Mouse (Mus musculus): ENCODE measurements around the gene Pttg1ip. TPM values are rescaled to one million over a fixed set of nuclear protein-coding genes. Genes with fewer than 3 reads are reported as not detected.
A peak's percentile ranks its signal among the peaks of the same experiment; 100 is the strongest.

The Pttg1ip gene
- polyA plus RNA-seq, 1 experiment from 2014 or later = 64.6 TPM

GRCm38 (mm10) chr10:77573162-77573561 lies 8.4 kb upstream of the Pttg1ip start:
- H3K4me2 ChIP-seq = no peak overlapping the region
- no peaks in the 10 kb centered on the region for H3K9me3 ChIP-seq
- H3K27ac ChIP-seq = no peak overlapping the region
- WGBS = 88% methylated on average over 1 of the region's 1 CpGs
- H3K9ac ChIP-seq = no peak overlapping the region
- H3K4me3 ChIP-seq (replicated peaks) = no peak overlapping the region
- no peaks in the 10 kb centered on the region for H3K36me3 ChIP-seq (replicated peaks)
- no peak for ATAC-seq (ENCODE audit: low FRiP score)
- H3K4me1 ChIP-seq = peaks cover 7% of the 10 kb centered on the region
- H3K27me3 ChIP-seq = no peaks in the 10 kb centered on the region

GRCm38 (mm10) chr10:77580027-77580920 lies 1.2 kb upstream of the Pttg1ip start:
- H3K4me3 ChIP-seq (replicated peaks) = no peak overlapping the region
- H3K36me3 ChIP-seq (replicated peaks) = no peaks in the 10 kb centered on the region; the same call in 1 of the 2 replicates
- 73% methylated on average over 10 of the region's 10 CpGs for WGBS
- peaks cover 24% of the 10 kb centered on the region for H3K4me1 ChIP-seq
- H3K27me3 ChIP-seq = 0 out of 2 replicates have a peak, but pooled peaks cover 7% of the 10 kb centered on the region
- H3K9ac ChIP-seq = no peak overlapping the region
- H3K27ac ChIP-seq = no peak overlapping the region
- no peak for ATAC-seq (ENCODE audit: low FRiP score)
- H3K4me2 ChIP-seq = no peak overlapping the region
- H3K9me3 ChIP-seq = no peaks in the 10 kb centered on the region

DNA sequence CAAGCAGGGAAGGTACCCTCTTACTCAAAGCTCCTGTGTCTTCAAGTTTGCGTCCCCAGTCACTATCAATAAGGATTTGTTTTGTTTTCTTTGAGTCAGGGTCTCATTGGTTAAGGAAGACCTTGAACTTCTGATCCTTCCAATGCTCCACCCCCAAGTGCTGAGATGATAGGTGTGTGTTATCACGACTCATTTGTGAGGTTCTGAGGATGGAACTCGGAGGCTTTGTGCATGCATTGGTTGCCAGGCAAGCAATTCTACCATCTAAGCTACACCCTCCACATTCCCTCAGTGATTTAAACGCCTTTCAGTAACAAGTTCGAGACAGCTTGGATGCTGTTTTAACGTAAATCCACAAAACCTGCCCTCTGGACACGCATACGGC lies 505 bp upstream of the Pttg1ip start:
- H3K9me3 ChIP-seq = no peaks in the 10 kb centered on the region
- H3K4me2 ChIP-seq = peak overlapping the region; percentile 85
- H3K9ac ChIP-seq = peak overlapping the region; percentile 59
- ATAC-seq (ENCODE audit: low FRiP score) = peak; percentile 18; the same call in 1 of the 2 replicates
- WGBS = 9% methylated on average over 8 of the region's 8 CpGs
- peaks cover 24% of the 10 kb centered on the region for H3K4me1 ChIP-seq
- H3K4me3 ChIP-seq (replicated peaks) = peak overlapping the region; percentile 83
- 0 out of 2 replicates have a peak, but pooled peaks cover 7% of the 10 kb centered on the region for H3K27me3 ChIP-seq
- H3K27ac ChIP-seq = peak overlapping the region; percentile 74
- H3K36me3 ChIP-seq (replicated peaks) = no peaks in the 10 kb centered on the region; the same call in 1 of the 2 replicates

DNA sequence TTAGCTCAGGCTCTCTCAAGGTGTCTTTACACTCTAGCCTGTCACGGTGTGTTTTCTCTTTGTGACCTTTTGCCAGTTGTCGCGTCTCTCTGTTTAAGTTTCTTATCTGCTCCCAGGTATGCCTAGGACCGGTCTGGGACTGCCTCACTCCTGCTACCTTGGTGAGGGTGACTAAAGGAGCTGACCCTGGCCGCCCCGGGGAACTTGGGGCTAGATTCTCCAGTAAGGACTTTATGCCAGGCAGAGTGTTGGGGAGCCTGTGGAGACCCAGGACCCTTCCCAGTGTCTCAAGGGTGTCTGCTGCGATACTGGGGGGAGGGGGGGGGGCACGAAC lies 732 bp downstream of the Pttg1ip start:
- peaks cover 24% of the 10 kb centered on the region for H3K4me1 ChIP-seq
- H3K27ac ChIP-seq = peak overlapping the region; percentile 77; the same call in 1 of the 2 replicates
- H3K27me3 ChIP-seq = 0 out of 2 replicates have a peak, but pooled peaks cover 7% of the 10 kb centered on the region
- ATAC-seq (ENCODE audit: low FRiP score) = no peak; the same call in 1 of the 2 replicates
- peaks cover 5% of the 10 kb centered on the region for H3K36me3 ChIP-seq (replicated peaks)
- peak overlapping the region; percentile 87 for H3K9ac ChIP-seq
- H3K9me3 ChIP-seq = no peaks in the 10 kb centered on the region
- peak overlapping the region; percentile 85 for H3K4me2 ChIP-seq
- peak overlapping the region; percentile 83 for H3K4me3 ChIP-seq (replicated peaks)
- 9% methylated on average over 8 of the region's 8 CpGs for WGBS

GRCm38 (mm10) chr10:77583795-77584422 lies 2.4 kb downstream of the Pttg1ip start:
- H3K4me3 ChIP-seq (replicated peaks) = no peak overlapping the region
- H3K4me2 ChIP-seq = no peak overlapping the region
- ATAC-seq (ENCODE audit: low FRiP score) = no peak
- H3K4me1 ChIP-seq = peaks cover 30% of the 10 kb centered on the region
- 0 out of 2 replicates have a peak, but pooled peaks cover 6% of the 10 kb centered on the region for H3K27me3 ChIP-seq
- peaks cover 18% of the 10 kb centered on the region for H3K36me3 ChIP-seq (replicated peaks)
- 77% methylated on average over 10 of the region's 10 CpGs for WGBS
- no peak overlapping the region; the same call in 1 of the 2 replicates for H3K9ac ChIP-seq
- H3K27ac ChIP-seq = 0 out of 2 replicates have a peak overlapping the region, but pooled peaks have one; percentile 31
- H3K9me3 ChIP-seq = no peaks in the 10 kb centered on the region

GRCm38 (mm10) chr10:77586637-77587036 lies 5.1 kb downstream of the Pttg1ip start:
- no peak overlapping the region for H3K4me2 ChIP-seq
- 91% methylated on average over 3 of the region's 3 CpGs for WGBS
- no peak overlapping the region for H3K9ac ChIP-seq
- no peaks in the 10 kb centered on the region for H3K9me3 ChIP-seq
- no peak overlapping the region for H3K4me3 ChIP-seq (replicated peaks)
- H3K36me3 ChIP-seq (replicated peaks) = peaks cover 37% of the 10 kb centered on the region
- peaks cover 33% of the 10 kb centered on the region for H3K4me1 ChIP-seq
- no peak overlapping the region for H3K27ac ChIP-seq
- H3K27me3 ChIP-seq = no peaks in the 10 kb centered on the region
- ATAC-seq (ENCODE audit: low FRiP score) = no peak

- H3K27ac ChIP-seq = no peak overlapping the region
- peaks cover 41% of the 10 kb centered on the region for H3K36me3 ChIP-seq (replicated peaks)
- WGBS = 95% methylated on average over 6 of the region's 6 CpGs
- peaks cover 30% of the 10 kb centered on the region for H3K4me1 ChIP-seq
- no peak for ATAC-seq (ENCODE audit: low FRiP score)
- H3K9me3 ChIP-seq = no peaks in the 10 kb centered on the region
- no peaks in the 10 kb centered on the region for H3K27me3 ChIP-seq
- no peak overlapping the region for H3K4me3 ChIP-seq (replicated peaks)
- H3K4me2 ChIP-seq = no peak overlapping the region
- no peak overlapping the region for H3K9ac ChIP-seq
These were observed 5.7 kb downstream of the Pttg1ip start for GRCm38 (mm10) chr10:77587091-77587775.

DNA sequence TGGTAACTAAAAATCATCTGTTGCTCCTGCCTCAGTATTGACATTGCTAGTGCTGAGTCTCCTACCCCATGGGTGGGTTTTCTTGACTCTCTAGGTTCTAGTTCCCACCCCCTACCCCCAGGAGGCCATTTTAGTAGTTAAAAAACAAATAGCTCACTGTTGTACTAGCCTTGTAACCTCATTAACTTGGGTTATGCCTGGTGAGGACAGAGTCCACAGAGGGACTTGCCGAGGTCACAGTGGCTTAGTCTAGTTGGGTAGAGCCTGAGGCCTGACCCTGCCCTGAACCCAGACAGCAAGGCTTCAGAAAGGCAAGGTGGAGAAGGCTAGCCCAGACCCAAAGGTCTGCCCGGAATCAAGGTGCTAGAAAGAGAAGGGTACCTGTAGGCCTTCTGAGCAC lies 6.5 kb downstream of the Pttg1ip start:
- Histone ChIP-seq H3K4me2 (no peak overlapping the region), H3K27me3 (no peaks in the 10 kb centered on the region), H3K9me3 (no peaks in the 10 kb centered on the region), H3K4me1 (peaks cover 22% of the 10 kb centered on the region), H3K4me3 (replicated peaks) (no peak overlapping the region), H3K36me3 (replicated peaks) (peaks cover 50% of the 10 kb centered on the region), H3K27ac (no peak overlapping the region), H3K9ac (no peak overlapping the region)
- no peak for ATAC-seq (ENCODE audit: low FRiP score)
- 86% methylated on average over 2 of the region's 2 CpGs for WGBS

- 85% methylated on average over 7 of the region's 7 CpGs for WGBS
- Histone ChIP-seq H3K36me3 (replicated peaks) (peaks cover 60% of the 10 kb centered on the region), H3K4me3 (replicated peaks) (no peak overlapping the region), H3K4me2 (no peak overlapping the region), H3K4me1 (peaks cover 13% of the 10 kb centered on the region; the same call in 1 of the 2 replicates), H3K9me3 (no peaks in the 10 kb centered on the region), H3K27ac (no peak overlapping the region), H3K27me3 (no peaks in the 10 kb centered on the region), H3K9ac (no peak overlapping the region)
- ATAC-seq (ENCODE audit: low FRiP score) = no peak
These were observed 7.6 kb downstream of the Pttg1ip start for GRCm38 (mm10) chr10:77589117-77589516.

GRCm38 (mm10) chr10:77589749-77590148 lies 8.2 kb downstream of the Pttg1ip start:
- H3K9me3 ChIP-seq = no peaks in the 10 kb centered on the region
- H3K9ac ChIP-seq = no peak overlapping the region
- H3K4me1 ChIP-seq = peaks cover 13% of the 10 kb centered on the region; the same call in 1 of the 2 replicates
- no peak for ATAC-seq (ENCODE audit: low FRiP score)
- no peaks in the 10 kb centered on the region for H3K27me3 ChIP-seq
- H3K4me2 ChIP-seq = no peak overlapping the region
- 87% methylated on average over 8 of the region's 8 CpGs for WGBS
- H3K27ac ChIP-seq = no peak overlapping the region
- H3K4me3 ChIP-seq (replicated peaks) = no peak overlapping the region
- H3K36me3 ChIP-seq (replicated peaks) = peaks cover 67% of the 10 kb centered on the region

GRCm38 (mm10) chr10:77590812-77591211 lies 9.3 kb downstream of the Pttg1ip start:
- peaks cover 13% of the 10 kb centered on the region; the same call in 1 of the 2 replicates for H3K4me1 ChIP-seq
- 36% methylated on average over 6 of the region's 6 CpGs for WGBS
- H3K27ac ChIP-seq = no peak overlapping the region
- no peak overlapping the region for H3K4me3 ChIP-seq (replicated peaks)
- peak overlapping the region; percentile 17; the same call in 1 of the 2 replicates for H3K9ac ChIP-seq
- no peaks in the 10 kb centered on the region for H3K9me3 ChIP-seq
- peak; percentile 64; the same call in 1 of the 2 replicates for ATAC-seq (ENCODE audit: low FRiP score)
- no peak overlapping the region for H3K4me2 ChIP-seq
- peaks cover 77% of the 10 kb centered on the region for H3K36me3 ChIP-seq (replicated peaks)
- H3K27me3 ChIP-seq = no peaks in the 10 kb centered on the region

- Histone ChIP-seq H3K9me3 (no peaks in the 10 kb centered on the region), H3K9ac (no peak overlapping the region), H3K4me3 (replicated peaks) (no peak overlapping the region), H3K27me3 (no peaks in the 10 kb centered on the region), H3K27ac (no peak overlapping the region), H3K4me2 (no peak overlapping the region), H3K36me3 (replicated peaks) (peaks cover 82% of the 10 kb centered on the region), H3K4me1 (peaks cover 13% of the 10 kb centered on the region; the same call in 1 of the 2 replicates)
- WGBS = 54% methylated on average over 6 of the region's 6 CpGs
- no peak for ATAC-seq (ENCODE audit: low FRiP score)
These were observed 10.0 kb downstream of the Pttg1ip start for GRCm38 (mm10) chr10:77591546-77591945.
